Mouse (Mus musculus): ENCODE results near the gene Olfr1338.

DNA sequence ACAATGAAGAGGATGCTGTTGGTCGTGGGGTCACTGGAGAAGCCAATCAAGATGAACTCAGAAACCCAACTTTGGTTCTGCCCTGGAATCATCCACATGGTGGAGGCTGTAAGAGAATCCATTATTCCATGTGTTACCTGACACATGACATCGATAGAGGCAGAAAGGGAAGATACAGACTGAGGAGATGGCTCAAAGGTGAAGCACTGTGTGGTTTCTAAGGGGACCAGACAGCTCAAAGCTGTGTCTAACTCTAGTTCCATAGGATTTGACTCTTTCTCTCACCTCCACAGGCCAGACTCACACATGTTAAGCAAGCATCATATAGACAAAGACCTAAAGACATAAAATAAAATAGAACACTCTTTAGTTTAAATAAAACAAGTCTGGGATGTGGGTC, 23.9 kb upstream of the Olfr1338 start, which contains the start of gene Olfr1337:
- no peak for TF ChIP-seq CTCF (IDR thresholded peaks at IDR 0.05; ENCODE audit: low read depth, low read length)
- no peak for TF ChIP-seq EP300 (IDR thresholded peaks at IDR 0.05; ENCODE audit: insufficient read depth, low read depth, low read length)
